Mouse (Mus musculus): Measurements from ENCODE around the gene Arhgap42. TPM values are rescaled to one million over a fixed set of nuclear protein-coding genes. Genes with fewer than 3 reads are reported as not detected.

The Arhgap42 gene
- polyA plus RNA-seq, 1 experiment from 2014 or later: 22.4 TPM

DNA sequence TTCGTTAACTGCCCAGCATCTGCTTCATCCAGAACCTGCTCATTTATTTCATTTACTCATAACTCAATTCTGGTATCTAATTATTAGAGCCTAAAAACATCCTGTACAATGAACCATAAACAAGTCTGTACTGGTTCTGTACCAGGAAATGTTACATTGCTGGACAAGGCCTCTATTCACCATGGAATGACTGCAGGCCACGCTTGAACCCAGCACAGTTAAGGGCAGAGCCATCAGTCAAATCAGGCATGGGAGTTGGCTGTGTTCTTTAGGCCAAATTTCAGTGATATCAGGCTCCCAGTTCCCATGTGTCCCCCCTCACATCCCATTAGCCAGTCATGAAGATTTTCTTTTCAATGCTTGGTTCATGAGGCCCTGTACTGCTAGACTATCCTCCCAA is 20.6 kb downstream of the Arhgap42 start:
- DNase-seq (ENCODE audit: low spot score, missing footprints): no peak
- no peak for ATAC-seq (ENCODE audit: low FRiP score)
- H3K4me2 ChIP-seq: no peak overlapping the region
- H3K4me3 ChIP-seq (ENCODE audit: low read depth, low read length): no peak overlapping the region
- no peak overlapping the region for H3K27ac ChIP-seq (ENCODE audit: low read depth, low read length)
- no peak overlapping the region for H3K9ac ChIP-seq (ENCODE audit: low read length)
- WGBS: 81% methylated on average over 2 of the region's 2 CpGs
- H3K27me3 ChIP-seq (ENCODE audit: control insufficient read depth, insufficient read depth, low read length): no peaks in the 10 kb centered on the region
- no peaks in the 10 kb centered on the region for H3K4me1 ChIP-seq (ENCODE audit: control insufficient read depth, insufficient read depth, low read length)
- no peaks in the 10 kb centered on the region for H3K36me3 ChIP-seq (ENCODE audit: control insufficient read depth, insufficient read depth, low read length)
- no peaks in the 10 kb centered on the region for H3K9me3 ChIP-seq (ENCODE audit: control insufficient read depth, low read length)

DNA sequence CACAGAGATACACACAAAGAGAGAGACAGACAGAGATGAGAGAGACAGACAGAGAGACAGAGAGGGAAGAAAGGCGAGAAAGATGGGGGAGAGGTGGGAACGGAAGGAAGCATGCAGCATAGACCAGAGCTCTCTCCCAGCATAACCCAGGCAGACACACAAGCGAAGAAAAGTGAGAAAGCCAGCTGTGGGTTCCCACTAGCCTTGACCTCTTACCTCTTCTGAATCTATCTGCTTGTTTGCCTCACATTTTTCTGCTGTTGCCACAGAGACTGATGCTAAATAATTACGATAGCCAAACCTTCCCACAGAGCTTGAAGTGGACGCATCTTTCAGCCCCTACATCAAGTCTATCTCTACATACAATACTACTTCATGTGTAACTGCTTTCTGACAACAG is 24.1 kb downstream of the Arhgap42 start:
- H3K27ac ChIP-seq (ENCODE audit: low read depth, low read length): no peak overlapping the region
- ATAC-seq (ENCODE audit: low FRiP score): peak; percentile 57; the same call in 1 of the 2 replicates

DNA sequence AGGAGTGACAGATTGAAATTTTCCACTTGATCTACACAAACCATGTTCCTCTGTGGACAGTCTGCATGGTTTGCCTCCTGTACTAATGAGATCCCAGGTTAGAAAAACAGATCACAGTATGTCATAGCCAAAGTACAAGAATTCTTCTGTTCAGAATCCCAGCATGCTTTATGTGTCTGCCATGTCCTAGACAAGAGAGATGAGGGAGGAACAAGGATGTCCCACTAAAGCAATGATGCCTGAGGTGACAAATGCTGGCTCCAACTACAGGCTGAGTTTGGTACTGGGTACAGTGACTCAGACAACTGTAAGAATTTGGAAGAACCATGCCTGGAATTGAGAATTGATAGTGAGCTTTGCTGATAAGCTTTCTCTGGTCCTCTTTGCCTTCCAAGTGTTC is 24.6 kb downstream of the Arhgap42 start:
- no peaks in the 10 kb centered on the region for H3K36me3 ChIP-seq (ENCODE audit: control insufficient read depth, insufficient read depth, low read length)

More for the DNA sequence above, 24.1 kb downstream of the Arhgap42 start:
- H3K9me3 ChIP-seq (ENCODE audit: control insufficient read depth, low read length): no peaks in the 10 kb centered on the region
- H3K27me3 ChIP-seq (ENCODE audit: control insufficient read depth, insufficient read depth, low read length): no peaks in the 10 kb centered on the region
- 48% methylated on average over 5 of the region's 5 CpGs for WGBS
- no peaks in the 10 kb centered on the region for H3K4me1 ChIP-seq (ENCODE audit: control insufficient read depth, insufficient read depth, low read length)
- no peak overlapping the region for H3K4me2 ChIP-seq
- H3K4me3 ChIP-seq (ENCODE audit: low read depth, low read length): no peak overlapping the region
- peak; percentile 76 for DNase-seq (ENCODE audit: low spot score, missing footprints)
- no peaks in the 10 kb centered on the region for H3K36me3 ChIP-seq (ENCODE audit: control insufficient read depth, insufficient read depth, low read length)
- H3K9ac ChIP-seq (ENCODE audit: low read length): no peak overlapping the region

DNA sequence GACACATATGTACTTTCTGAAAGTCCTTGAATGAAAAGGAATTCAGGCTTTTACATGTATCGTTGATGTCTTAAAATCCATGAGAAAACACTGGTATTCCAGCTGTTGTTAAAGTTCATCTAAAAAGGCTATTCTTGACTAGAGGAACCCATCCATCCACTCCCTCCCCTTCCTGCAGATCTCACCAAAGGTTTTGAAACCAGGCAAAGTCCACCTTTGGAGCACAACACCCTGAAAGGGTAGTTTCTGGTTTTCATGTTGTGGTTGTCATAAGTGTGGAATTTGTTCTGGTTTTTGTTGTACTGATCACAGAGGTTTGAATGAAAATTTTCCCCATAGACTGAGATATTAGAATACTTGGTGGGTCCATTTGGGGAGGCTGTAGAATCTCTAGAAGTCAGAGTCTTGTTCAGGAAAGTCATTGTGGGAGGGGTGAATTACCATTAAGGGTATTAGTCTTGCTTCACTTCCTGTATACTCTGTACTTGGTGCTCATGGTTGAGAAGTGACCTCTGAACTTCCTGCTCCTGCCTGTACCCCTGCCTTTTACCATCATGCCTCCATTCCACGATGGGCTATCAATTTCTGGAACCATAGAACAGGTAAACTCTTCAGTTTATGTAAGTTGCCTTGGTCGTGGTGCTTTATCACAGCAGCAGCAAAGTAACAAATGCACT is 27.4 kb downstream of the Arhgap42 start:
- Histone ChIP-seq H3K4me1 (ENCODE audit: control insufficient read depth, insufficient read depth, low read length) (no peaks in the 10 kb centered on the region), H3K36me3 (ENCODE audit: control insufficient read depth, insufficient read depth, low read length) (no peaks in the 10 kb centered on the region), H3K27ac (ENCODE audit: low read depth, low read length) (no peak overlapping the region), H3K27me3 (ENCODE audit: control insufficient read depth, insufficient read depth, low read length) (no peaks in the 10 kb centered on the region), H3K4me2 (no peak overlapping the region), H3K9ac (ENCODE audit: low read length) (no peak overlapping the region), H3K4me3 (ENCODE audit: low read depth, low read length) (no peak overlapping the region), H3K9me3 (ENCODE audit: control insufficient read depth, low read length) (no peaks in the 10 kb centered on the region)
- ATAC-seq (ENCODE audit: low FRiP score): no peak
- 83% methylated on average over 3 of the region's 3 CpGs for WGBS
- no peak for DNase-seq (ENCODE audit: low spot score, missing footprints)

More for the DNA sequence above, 24.6 kb downstream of the Arhgap42 start:
- H3K4me3 ChIP-seq (ENCODE audit: low read depth, low read length): no peak overlapping the region
- no peaks in the 10 kb centered on the region for H3K9me3 ChIP-seq (ENCODE audit: control insufficient read depth, low read length)
- no peak for DNase-seq (ENCODE audit: low spot score, missing footprints)
- H3K4me2 ChIP-seq: no peak overlapping the region
- no peaks in the 10 kb centered on the region for H3K27me3 ChIP-seq (ENCODE audit: control insufficient read depth, insufficient read depth, low read length)
- no peak overlapping the region for H3K27ac ChIP-seq (ENCODE audit: low read depth, low read length)
- ATAC-seq (ENCODE audit: low FRiP score): 0 out of 2 replicates have a peak, but pooled peaks have one; percentile 44
- H3K4me1 ChIP-seq (ENCODE audit: control insufficient read depth, insufficient read depth, low read length): no peaks in the 10 kb centered on the region
- no peak overlapping the region for H3K9ac ChIP-seq (ENCODE audit: low read length)

DNA sequence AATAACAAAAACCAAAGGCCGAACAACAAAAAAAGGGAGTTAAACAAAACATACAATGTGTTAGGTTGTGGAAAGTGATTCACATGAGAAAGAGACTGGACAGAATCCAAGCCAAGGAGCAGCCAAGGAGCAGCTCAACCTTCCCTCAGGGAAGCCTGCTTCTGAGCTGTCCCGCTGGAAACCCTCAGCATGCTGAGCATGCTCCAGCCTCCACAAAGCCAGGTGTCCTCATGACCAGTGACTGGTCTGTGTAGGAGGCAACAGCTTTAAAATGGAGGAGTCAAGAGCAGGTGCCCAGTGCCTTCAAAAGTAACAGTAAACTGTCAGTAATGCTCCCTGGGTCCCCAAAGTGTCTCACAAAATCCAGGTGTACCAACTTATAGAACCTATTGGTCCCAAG is 28.4 kb downstream of the Arhgap42 start:
- Histone ChIP-seq H3K4me1 (ENCODE audit: control insufficient read depth, insufficient read depth, low read length) (no peaks in the 10 kb centered on the region), H3K9me3 (ENCODE audit: control insufficient read depth, low read length) (no peaks in the 10 kb centered on the region), H3K4me3 (ENCODE audit: low read depth, low read length) (no peak overlapping the region), H3K36me3 (ENCODE audit: control insufficient read depth, insufficient read depth, low read length) (no peaks in the 10 kb centered on the region), H3K4me2 (no peak overlapping the region), H3K27me3 (ENCODE audit: control insufficient read depth, insufficient read depth, low read length) (no peaks in the 10 kb centered on the region), H3K9ac (ENCODE audit: low read length) (no peak overlapping the region), H3K27ac (ENCODE audit: low read depth, low read length) (no peak overlapping the region)
- no peak for DNase-seq (ENCODE audit: low spot score, missing footprints)
- ATAC-seq (ENCODE audit: low FRiP score): no peak
- 86% methylated on average over 2 of the region's 2 CpGs for WGBS

DNA sequence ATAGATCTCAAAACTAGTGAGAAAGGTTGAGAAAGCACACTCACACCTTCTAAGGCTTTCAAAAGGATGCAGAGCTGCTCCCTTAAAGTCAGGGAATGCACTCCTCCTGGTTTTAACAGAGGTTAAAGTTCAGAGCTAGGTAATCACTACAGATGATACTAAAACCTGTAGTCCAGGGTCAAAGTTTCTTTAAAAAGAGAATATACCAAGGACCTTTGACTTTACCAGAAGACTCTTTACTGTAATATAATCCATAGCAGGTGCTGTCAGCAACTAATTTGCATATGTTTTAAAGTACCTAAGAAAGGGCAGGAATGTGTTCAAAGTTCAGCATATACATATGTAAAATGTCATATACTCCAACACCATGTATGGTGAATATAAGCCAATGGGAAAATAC is 30.7 kb downstream of the Arhgap42 start:
- Histone ChIP-seq H3K4me1 (ENCODE audit: control insufficient read depth, insufficient read depth, low read length) (no peaks in the 10 kb centered on the region), H3K9ac (ENCODE audit: low read length) (no peak overlapping the region), H3K27ac (ENCODE audit: low read depth, low read length) (no peak overlapping the region), H3K4me2 (no peak overlapping the region), H3K27me3 (ENCODE audit: control insufficient read depth, insufficient read depth, low read length) (no peaks in the 10 kb centered on the region), H3K36me3 (ENCODE audit: control insufficient read depth, insufficient read depth, low read length) (no peaks in the 10 kb centered on the region), H3K4me3 (ENCODE audit: low read depth, low read length) (no peak overlapping the region), H3K9me3 (ENCODE audit: control insufficient read depth, low read length) (no peaks in the 10 kb centered on the region)
- peak; percentile 39 for DNase-seq (ENCODE audit: low spot score, missing footprints)
- no peak for ATAC-seq (ENCODE audit: low FRiP score)

DNA sequence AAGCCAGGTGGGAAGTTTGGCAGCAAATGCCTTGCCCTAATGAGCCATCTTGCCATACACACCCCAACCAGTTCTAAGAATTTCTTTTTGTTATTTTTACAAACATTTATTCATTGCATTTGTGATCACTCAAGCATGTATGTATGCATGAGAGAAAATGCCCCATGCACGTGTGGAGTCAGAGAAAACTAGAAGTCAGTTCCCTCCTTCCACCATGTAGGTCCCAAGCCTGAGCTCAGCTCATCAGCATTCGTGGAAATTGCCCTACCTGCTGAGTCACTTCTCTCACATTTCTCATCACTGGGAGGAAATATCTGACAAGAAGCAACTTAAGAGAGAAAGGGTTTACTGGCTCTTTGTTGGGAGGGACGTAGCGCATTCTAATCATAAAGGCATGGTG is 31.6 kb downstream of the Arhgap42 start:
- H3K4me1 ChIP-seq (ENCODE audit: control insufficient read depth, insufficient read depth, low read length): no peaks in the 10 kb centered on the region
- no peaks in the 10 kb centered on the region for H3K9me3 ChIP-seq (ENCODE audit: control insufficient read depth, low read length)
- H3K36me3 ChIP-seq (ENCODE audit: control insufficient read depth, insufficient read depth, low read length): no peaks in the 10 kb centered on the region
- H3K4me3 ChIP-seq (ENCODE audit: low read depth, low read length): no peak overlapping the region
- H3K27me3 ChIP-seq (ENCODE audit: control insufficient read depth, insufficient read depth, low read length): no peaks in the 10 kb centered on the region
- H3K9ac ChIP-seq (ENCODE audit: low read length): no peak overlapping the region
- ATAC-seq (ENCODE audit: low FRiP score) (no peak), DNase-seq (ENCODE audit: low spot score, missing footprints) (no peak)
- 69% methylated on average over 4 of the region's 4 CpGs for WGBS
- no peak overlapping the region for H3K4me2 ChIP-seq
- no peak overlapping the region for H3K27ac ChIP-seq (ENCODE audit: low read depth, low read length)

DNA sequence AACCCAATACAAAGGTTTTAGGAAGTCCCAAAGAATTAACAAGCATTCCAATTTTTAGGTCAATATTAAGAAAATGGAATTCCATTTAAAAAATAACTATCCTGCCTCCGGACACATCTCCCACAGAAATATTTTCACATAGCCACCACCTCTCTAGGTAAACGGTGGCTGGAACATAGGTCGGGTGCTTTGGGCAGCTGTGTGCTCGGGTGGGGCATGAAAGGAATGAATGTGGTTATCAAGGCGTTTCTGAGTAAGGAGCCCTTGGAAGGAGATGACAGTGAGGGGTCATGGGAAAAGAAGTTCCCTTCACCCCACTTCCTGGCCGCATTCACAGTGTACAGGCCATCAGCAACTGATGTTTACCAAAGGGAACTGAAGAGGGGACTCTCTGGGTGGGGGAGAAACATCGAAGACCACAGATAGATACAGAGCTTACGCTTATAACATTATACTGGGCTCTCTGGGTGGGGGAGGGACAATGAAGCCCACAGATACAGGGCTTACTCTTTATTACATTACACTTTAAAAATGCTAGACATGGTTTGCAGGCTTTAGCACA is 38.0 kb downstream of the Arhgap42 start:
- Histone ChIP-seq H3K27me3 (ENCODE audit: control insufficient read depth, insufficient read depth, low read length) (no peaks in the 10 kb centered on the region), H3K4me2 (no peak overlapping the region), H3K9ac (ENCODE audit: low read length) (no peak overlapping the region), H3K36me3 (ENCODE audit: control insufficient read depth, insufficient read depth, low read length) (no peaks in the 10 kb centered on the region), H3K4me1 (ENCODE audit: control insufficient read depth, insufficient read depth, low read length) (peaks cover 8% of the 10 kb centered on the region; the same call in 1 of the 2 replicates), H3K9me3 (ENCODE audit: control insufficient read depth, low read length) (no peaks in the 10 kb centered on the region), H3K4me3 (ENCODE audit: low read depth, low read length) (no peak overlapping the region), H3K27ac (ENCODE audit: low read depth, low read length) (no peak overlapping the region)
- DNase-seq (ENCODE audit: low spot score, missing footprints): no peak
- WGBS: 75% methylated on average over 8 of the region's 8 CpGs
- 0 out of 2 replicates have a peak, but pooled peaks have one; percentile 14 for ATAC-seq (ENCODE audit: low FRiP score)

DNA sequence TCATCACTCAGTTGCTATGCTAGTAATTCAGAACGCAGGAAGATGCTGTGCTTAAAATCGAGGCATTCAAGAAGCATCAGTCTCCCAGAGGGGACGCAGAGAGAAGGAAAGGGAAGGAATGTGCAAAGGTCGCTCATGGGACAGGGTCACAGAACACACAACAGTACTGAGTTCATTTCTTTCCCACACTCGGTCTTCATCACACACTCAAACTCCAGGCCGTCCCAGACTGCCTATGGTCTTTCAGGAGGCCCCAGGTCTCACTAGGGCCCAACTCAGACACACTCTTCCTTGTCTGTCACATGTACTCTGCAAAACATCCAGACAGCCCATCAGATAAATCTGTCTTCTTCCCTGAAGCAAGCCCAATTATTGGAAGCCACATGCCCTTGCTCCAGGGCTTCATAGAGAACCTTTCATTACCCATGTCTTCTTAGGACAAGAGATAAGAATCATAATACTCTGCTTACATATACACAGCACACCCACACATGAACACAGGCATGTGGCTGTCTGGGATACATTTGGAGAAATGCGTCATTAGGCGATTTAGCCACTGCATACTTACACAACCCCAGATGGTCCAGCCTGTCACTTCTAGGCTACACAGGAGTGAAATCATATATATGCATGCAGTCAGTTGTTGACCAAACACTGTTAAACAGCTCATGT is 39.6 kb downstream of the Arhgap42 start:
- 62% methylated on average over 8 of the region's 8 CpGs for WGBS
- Histone ChIP-seq H3K27ac (ENCODE audit: low read depth, low read length) (no peak overlapping the region), H3K4me2 (no peak overlapping the region), H3K27me3 (ENCODE audit: control insufficient read depth, insufficient read depth, low read length) (no peaks in the 10 kb centered on the region), H3K4me1 (ENCODE audit: control insufficient read depth, insufficient read depth, low read length) (peaks cover 8% of the 10 kb centered on the region; the same call in 1 of the 2 replicates), H3K4me3 (ENCODE audit: low read depth, low read length) (no peak overlapping the region), H3K9me3 (ENCODE audit: control insufficient read depth, low read length) (no peaks in the 10 kb centered on the region), H3K36me3 (ENCODE audit: control insufficient read depth, insufficient read depth, low read length) (no peaks in the 10 kb centered on the region), H3K9ac (ENCODE audit: low read length) (no peak overlapping the region)
- DNase-seq (ENCODE audit: low spot score, missing footprints) (peak; percentile 72), ATAC-seq (ENCODE audit: low FRiP score) (0 out of 2 replicates have a peak, but pooled peaks have one; percentile 14)
